16 mouse cellular contexts compared by ENCODE assay signal in the genomic region with DNA sequence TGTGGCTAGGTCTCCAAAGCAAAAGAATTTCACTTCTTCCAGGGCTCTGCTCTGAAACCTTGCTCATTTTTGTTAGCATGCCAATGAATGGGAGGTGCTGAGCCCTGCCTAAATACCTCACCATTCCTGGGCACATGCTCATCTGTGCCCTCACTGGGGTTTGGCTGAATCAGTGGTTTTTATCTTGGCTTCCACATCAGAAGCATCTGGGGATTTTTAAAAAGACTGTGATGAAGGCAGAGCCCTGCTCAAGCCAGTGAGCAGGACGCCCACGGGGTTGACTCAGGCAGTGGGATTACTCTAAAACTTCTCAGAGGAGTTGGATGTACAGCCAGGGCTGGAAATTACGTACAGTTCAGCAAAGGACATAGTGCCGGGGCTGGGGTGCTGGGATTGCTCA. TPM values are rescaled to one million over a fixed set of nuclear protein-coding genes. Genes with fewer than 3 reads are reported as not detected.
DNase-seq lines count a peak whose midpoint lies in the region; ATAC-seq and TF ChIP-seq lines count a peak whose summit lies in the region.
"Had no signal": no experiment of that assay in that cellular context is flagged by ENCODE, and none has a peak within 500 bp of the region (broad histone marks: within the 10 kb centered on the region; RNA-seq: fewer than 3 reads in every experiment).

No protein-coding gene starts in this region.

- 69% methylated on average over 4 of the region's 4 CpGs for WGBS in heart, embryonic 15.5 days
- WGBS in heart, embryonic 10.5 days, result 79% methylated on average over 4 of the region's 4 CpGs
- WGBS in stomach, postnatal 0 days, result 49% methylated on average over 4 of the region's 4 CpGs

- no peaks in the 10 kb centered on the region for H3K27me3 ChIP-seq in heart, embryonic 15.5 days
- H3K27me3 ChIP-seq in heart, embryonic 10.5 days (ENCODE audit: insufficient read depth, poor library complexity, severe bottlenecking), result no peaks in the 10 kb centered on the region
- H3K27me3 ChIP-seq in stomach, postnatal 0 days (ENCODE audit: control insufficient read depth, insufficient read depth, low read length), result no peaks in the 10 kb centered on the region
- H3K27me3 ChIP-seq: hindbrain, embryonic 15.5 days; limb, embryonic 12.5 days; neural tube, embryonic 12.5 days had no signal

- peak overlapping the region; percentile 8 for H3K27ac ChIP-seq in heart, embryonic 15.5 days
- H3K27ac ChIP-seq in heart, embryonic 10.5 days, result no peak overlapping the region
- peak overlapping the region; percentile 95 for H3K27ac ChIP-seq in embryonic fibroblast, embryonic 13.5 days (ENCODE audit: insufficient read depth, low read length)
- H3K27ac ChIP-seq in stomach, postnatal 0 days (replicated peaks), result peak overlapping the region; percentile 40; the same call in 1 of the 2 replicates
- H3K27ac ChIP-seq: hindbrain, embryonic 15.5 days; limb, embryonic 12.5 days; neural tube, embryonic 12.5 days had no signal

- no peak for DNase-seq in heart, embryonic 10.5 days (ENCODE audit: low spot score)
- peak; percentile 21 for DNase-seq in right cerebral cortex, postnatal 25 days
- DNase-seq in right cerebral cortex, postnatal 10 days (ENCODE audit: low spot score in 2 of 2), result no peak
- no peak for DNase-seq in stomach, postnatal 0 days (ENCODE audit: low spot score)
- no peak for DNase-seq in c-Kit-positive CD71-positive TER-119-positive erythroid progenitor cells, embryonic 14.5 days (ENCODE audit: low spot score)
- no peak for DNase-seq in kidney, adult 11 months
- DNase-seq: adrenal gland, adult 8-10 months; cerebellum, adult 11-12 months; kidney, postnatal 4 days; thymus, adult 2 months had no signal

- no peak; the same call in 1 of the 2 replicates for ATAC-seq in heart, embryonic 15.5 days (replicated peaks; ENCODE audit: insufficient number of reproducible peaks, insufficient read depth, low FRiP score, low read depth)
- ATAC-seq in stomach, postnatal 0 days (ENCODE audit: low FRiP score, low TSS enrichment), result peak; percentile 38; the same call in 1 of the 2 replicates

- peaks cover 7% of the 10 kb centered on the region; the same call in 1 of the 2 replicates for H3K36me3 ChIP-seq in heart, embryonic 15.5 days
- peaks cover 12% of the 10 kb centered on the region for H3K36me3 ChIP-seq in heart, embryonic 10.5 days
- peaks cover 6% of the 10 kb centered on the region; the same call in 1 of the 2 replicates for H3K36me3 ChIP-seq in stomach, postnatal 0 days (ENCODE audit: control insufficient read depth, insufficient read depth, low read length)
- H3K36me3 ChIP-seq: G1E; hindbrain, embryonic 15.5 days; neural tube, embryonic 12.5 days had no signal

- no peak for TF ChIP-seq POLR2A in embryonic fibroblast, embryonic 13.5 days (IDR thresholded peaks at IDR 0.05; ENCODE audit: low read depth, low read length)

- H3K9ac ChIP-seq in heart, embryonic 15.5 days, result no peak overlapping the region
- no peak overlapping the region for H3K9ac ChIP-seq in stomach, postnatal 0 days (ENCODE audit: low read length)
- H3K9ac ChIP-seq: hindbrain, embryonic 15.5 days; limb, embryonic 12.5 days; neural tube, embryonic 12.5 days had no signal

- H3K4me3 ChIP-seq in heart, embryonic 15.5 days, result no peak overlapping the region
- H3K4me3 ChIP-seq in heart, embryonic 10.5 days, result no peak overlapping the region
- H3K4me3 ChIP-seq in embryonic fibroblast, embryonic 13.5 days (ENCODE audit: insufficient read depth, low read length), result no peak overlapping the region
- H3K4me3 ChIP-seq in stomach, postnatal 0 days (ENCODE audit: low read depth, low read length), result no peak overlapping the region
- H3K4me3 ChIP-seq: hindbrain, embryonic 15.5 days; limb, embryonic 12.5 days; neural tube, embryonic 12.5 days had no signal

- no peak for TF ChIP-seq CTCF in embryonic fibroblast, embryonic 13.5 days (IDR thresholded peaks at IDR 0.05; ENCODE audit: borderline replicate concordance, insufficient read depth, low read length)
- TF ChIP-seq CTCF in stomach, postnatal 0 days (IDR thresholded peaks at IDR 0.05; ENCODE audit: low read depth), result no peak

- H3K4me2 ChIP-seq in heart, embryonic 15.5 days, result no peak overlapping the region
- no peak overlapping the region for H3K4me2 ChIP-seq in stomach, postnatal 0 days (replicated peaks; ENCODE audit: low read depth)
- H3K4me2 ChIP-seq: hindbrain, embryonic 15.5 days; limb, embryonic 12.5 days; neural tube, embryonic 12.5 days had no signal

- no peaks in the 10 kb centered on the region for H3K9me3 ChIP-seq in heart, embryonic 15.5 days (replicated peaks)
- no peaks in the 10 kb centered on the region for H3K9me3 ChIP-seq in heart, embryonic 10.5 days
- no peaks in the 10 kb centered on the region for H3K9me3 ChIP-seq in stomach, postnatal 0 days (ENCODE audit: control insufficient read depth, low read length)
- H3K9me3 ChIP-seq: hindbrain, embryonic 15.5 days; neural tube, embryonic 12.5 days had no signal

- TF ChIP-seq EP300 in stomach, postnatal 0 days (optimal IDR thresholded peaks at IDR 0.05), result no peak

- H3K4me1 ChIP-seq in heart, embryonic 15.5 days (replicated peaks), result peaks cover 44% of the 10 kb centered on the region
- peaks cover 18% of the 10 kb centered on the region for H3K4me1 ChIP-seq in heart, embryonic 10.5 days
- peaks cover 23% of the 10 kb centered on the region for H3K4me1 ChIP-seq in embryonic fibroblast, embryonic 13.5 days (ENCODE audit: control insufficient read depth, insufficient read depth, low read length)
- H3K4me1 ChIP-seq in stomach, postnatal 0 days (replicated peaks; ENCODE audit: control insufficient read depth, insufficient read depth), result peaks cover 7% of the 10 kb centered on the region; the same call in 1 of the 2 replicates
- H3K4me1 ChIP-seq: neural tube, embryonic 12.5 days had no signal

RNA-seq across cellular contexts. Expression of a gene that starts 22.3 kb away (rescaled TPM):
- 20.2 and 29.5 TPM in 2 replicates for polyA plus RNA-seq in heart, embryonic 15.5 days (2015; fragmentation: Nextera tagmentation; extraction: Ambion mirVana)
- polyA plus RNA-seq in heart, embryonic 10.5 days (2016; fragmentation: Nextera tagmentation; extraction: Ambion mirVana), result 9.4 and 12.5 TPM in 2 replicates
- 91.6 and 117 TPM in 2 replicates for polyA plus RNA-seq in embryonic fibroblast, embryonic 13.5 days (2011; ENCODE audit: insufficient read length, low read depth, missing spikeins)
- 16.8 and 18.5 TPM in 2 replicates for polyA plus RNA-seq in stomach, postnatal 0 days (2015; fragmentation: Nextera tagmentation; extraction: Ambion mirVana)
- polyA plus RNA-seq: G1E had no signal
